Comparison of ENCODE assay signal across 7 mouse cellular contexts in the genomic region with DNA sequence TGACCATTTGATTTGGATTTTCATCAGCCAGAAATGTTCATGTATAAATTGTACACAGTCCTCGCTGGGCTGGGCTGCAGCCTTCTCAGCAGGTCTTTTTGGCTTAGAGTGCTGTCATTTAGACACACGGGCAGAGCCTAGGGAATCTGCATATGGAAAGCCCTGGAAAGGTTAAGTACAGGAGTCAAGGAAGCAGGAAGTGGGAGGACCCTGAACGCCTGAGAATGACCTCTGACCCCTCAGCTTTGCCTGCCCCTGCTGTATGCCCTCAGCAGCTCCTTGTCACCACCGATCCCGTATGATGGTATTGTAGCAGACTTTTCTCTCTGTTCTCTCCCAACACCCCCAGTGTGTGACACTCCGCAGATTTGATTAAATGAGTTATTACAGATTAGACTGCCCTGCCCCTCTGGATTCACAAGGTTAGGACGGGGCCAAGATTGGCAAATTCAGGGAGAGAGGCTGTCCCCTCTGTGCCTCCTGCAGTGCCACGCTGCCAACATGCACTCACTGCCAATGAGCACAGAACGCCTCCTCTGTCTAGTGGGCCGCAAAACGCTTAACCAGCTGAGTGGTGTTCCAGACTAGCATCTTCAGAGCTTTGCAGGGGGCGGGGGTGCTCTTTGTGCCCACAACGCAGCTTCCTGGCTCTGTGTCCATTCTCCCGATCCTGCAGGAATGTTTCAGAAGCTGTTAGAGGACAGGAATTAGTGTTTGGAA. TPM values are rescaled to one million over a fixed set of nuclear protein-coding genes. Genes with fewer than 3 reads are reported as not detected.
DNase-seq lines count a peak whose midpoint lies in the region; ATAC-seq and TF ChIP-seq lines count a peak whose summit lies in the region.

No protein-coding gene starts in this region.

- H3K4me1 ChIP-seq in hindbrain, embryonic 13.5 days (replicated peaks), result peaks cover 21% of the 10 kb centered on the region
- peaks cover 73% of the 10 kb centered on the region for H3K4me1 ChIP-seq in megakaryocyte, embryonic 14.5 days

- no peaks in the 10 kb centered on the region for H3K9me3 ChIP-seq in hindbrain, embryonic 13.5 days
- peaks cover under 1% of the 10 kb centered on the region for H3K9me3 ChIP-seq in megakaryocyte, embryonic 14.5 days

- H3K9ac ChIP-seq in hindbrain, embryonic 13.5 days, result peak overlapping the region; percentile 70

- peak overlapping the region; percentile 95 for H3K27ac ChIP-seq in hindbrain, embryonic 13.5 days
- H3K27ac ChIP-seq in left cerebral cortex, adult 2 months, result peak overlapping the region; percentile 97

- no peak; the same call in 1 of the 2 replicates for TF ChIP-seq CTCF in left cerebral cortex, adult 2 months (IDR thresholded peaks at IDR 0.05)

- intact Hi-C loops in left cerebral cortex, adult 2 months (cut with DNase I), result loop anchor here (1.0 to 2.0 kb wide), 4 partner anchors 40 to 112 kb away; a partner anchor contains a TSS

- DNase-seq in adrenal gland, adult (ENCODE audit: inconsistent age in 2 of 2, low spot score in 1 of 2), result peak; percentile 68 to 90
- peak; percentile 80 for DNase-seq in cerebellum, adult 9-10 months
- peak; percentile 58 to 60 for DNase-seq in frontal cortex, postnatal 25 days (ENCODE audit: low spot score in 2 of 2)
- DNase-seq in left cerebral cortex, adult 2 months (ENCODE audit: extremely low spot score in 1 of 2, low spot score in 2 of 2), result peak; percentile 66 to 75
- DNase-seq in splenic B cell, adult 2 months (ENCODE audit: low read depth, low spot score), result peak; percentile 29

- peak overlapping the region; percentile 62 for H3K4me2 ChIP-seq in hindbrain, embryonic 13.5 days

- WGBS in hindbrain, embryonic 13.5 days, result 28% methylated on average over 14 of the region's 14 CpGs

- peak overlapping the region; percentile 33 for H3K4me3 ChIP-seq in hindbrain, embryonic 13.5 days
- H3K4me3 ChIP-seq in left cerebral cortex, adult 2 months, result peak overlapping the region; percentile 40
- H3K4me3 ChIP-seq in megakaryocyte, embryonic 14.5 days (replicated peaks), result peak overlapping the region; percentile 89

- H3K27me3 ChIP-seq in hindbrain, embryonic 13.5 days, result no peaks in the 10 kb centered on the region
- H3K27me3 ChIP-seq in megakaryocyte, embryonic 14.5 days (replicated peaks), result peaks cover 5% of the 10 kb centered on the region
- no peaks in the 10 kb centered on the region for H3K27me3 ChIP-seq in splenic B cell, adult 2 months (ENCODE audit: control insufficient read depth, insufficient read depth, low read length, poor library complexity, severe bottlenecking)

- ATAC-seq in hindbrain, embryonic 13.5 days (ENCODE audit: low FRiP score), result peak; percentile 69

- H3K36me3 ChIP-seq in hindbrain, embryonic 13.5 days, result no peaks in the 10 kb centered on the region
- peaks cover 1% of the 10 kb centered on the region for H3K36me3 ChIP-seq in megakaryocyte, embryonic 14.5 days (replicated peaks; ENCODE audit: low read length)
- H3K36me3 ChIP-seq in splenic B cell, adult 2 months (ENCODE audit: control insufficient read depth, insufficient read depth, low read length, poor library complexity, severe bottlenecking), result no peaks in the 10 kb centered on the region

RNA-seq across cellular contexts. Expression of a gene that starts 43.5 kb away (rescaled TPM):
- polyA plus RNA-seq in hindbrain, embryonic 13.5 days (2015; fragmentation: Nextera tagmentation; extraction: Ambion mirVana), result 0.74 and 0.81 TPM in 2 replicates
- 1 to 10 TPM; 1.8 to 2.5 TPM for total RNA-seq in left cerebral cortex, adult 2 months (2021)
- polyA plus RNA-seq in megakaryocyte, embryonic 14.5 days (2012; ENCODE audit: insufficient read depth, low replicate concordance), result 0.64 TPM in 1 of 2 replicates, not detected in the other

RNA-seq across cellular contexts. Expression of a gene that starts 58.3 kb away (rescaled TPM):
- 268 and 333 TPM in 2 replicates for polyA plus RNA-seq in hindbrain, embryonic 13.5 days (2015; fragmentation: Nextera tagmentation; extraction: Ambion mirVana)
- 100 to 1,000 TPM; 174 to 176 TPM for total RNA-seq in left cerebral cortex, adult 2 months (2021)
- 984 and 2,235 TPM in 2 replicates for polyA plus RNA-seq in megakaryocyte, embryonic 14.5 days (2012; ENCODE audit: insufficient read depth, low replicate concordance)

Comparison
In these comparisons a context has a peak if more than half of its experiments do, and no peak if none do; other contexts are left out.
1. Peak in every context shown above with its lines: DNase-seq, ATAC-seq, H3K4me3 ChIP-seq and H3K27ac ChIP-seq.
2. DNase-seq: peak in every context shown above with its lines; median percentile 80 in cerebellum, adult 9-10 months; 79 in adrenal gland, adult; 70 in left cerebral cortex, adult 2 months; 59 in frontal cortex, postnatal 25 days; 29 in splenic B cell, adult 2 months.
3. H3K4me3 ChIP-seq: peak in every context shown above with its lines; median percentile 89 in megakaryocyte, embryonic 14.5 days; 40 in left cerebral cortex, adult 2 months; 33 in hindbrain, embryonic 13.5 days.